Mouse (Mus musculus) adrenal gland, postnatal 14 days (tissue): ENCODE data around the gene Def8. TPM values are rescaled to one million over a fixed set of nuclear protein-coding genes. Genes with fewer than 3 reads are reported as not detected.

Experiments
- DNase-seq: peaks from one replicate; pipeline ENCODE4 v3.0.0; 2021; ENCODE audit warnings: mixed read lengths
- long read RNA-seq, 2 experiments: library from polyadenylated mRNA; stranded (forward); transcript quantifications; one replicate each; pipeline ENCODE4 v2.0.0; 2021
- total RNA-seq: library from RNA; stranded (reverse); gene quantifications from 2 replicates; pipeline ENCODE4 v1.2.3, GENCODE M21; 2021

Def8 gene
- total RNA-seq = 26.7 and 28.5 TPM in 2 replicates
- long read RNA-seq, experiment 1, transcript Def8-202 (12 exons, 3,127 nt) = major isoform, 33 of 50 reads
- long read RNA-seq, experiment 1, partial matches to known transcripts = 6 of 50 reads
- long read RNA-seq, experiment 1, other reads (novel, unspliced or antisense) = 7 of 50 reads
- long read RNA-seq, experiment 2, transcript Def8-202 (12 exons, 3,127 nt) = major isoform, 10 of 21 reads
- long read RNA-seq, experiment 2, partial matches to known transcripts = 4 of 21 reads
- long read RNA-seq, experiment 2, other reads (novel, unspliced or antisense) = 4 of 21 reads

- DNase-seq = no peak
Measured at GRCm38 (mm10) chr8:123423441-123423840, at the start of gene Def8. TSS of gene Def8 (plus strand) at chr8:123423527.

GRCm38 (mm10) chr8:123374239-123374578 is 49.1 kb upstream of the Def8 start:
- DNase-seq = peak; percentile 98

- no peak for DNase-seq
Measured at GRCm38 (mm10) chr8:123375701-123376100, 47.6 kb upstream of the Def8 start.

- no peak for DNase-seq
Measured at GRCm38 (mm10) chr8:123376106-123376505, 47.2 kb upstream of the Def8 start.

- DNase-seq = no peak
Measured at GRCm38 (mm10) chr8:123381711-123382110, 41.6 kb upstream of the Def8 start.

GRCm38 (mm10) chr8:123382516-123382915 is 40.8 kb upstream of the Def8 start:
- DNase-seq = no peak

- DNase-seq = peak; percentile 71
Measured at GRCm38 (mm10) chr8:123384883-123385540, 38.3 kb upstream of the Def8 start.

GRCm38 (mm10) chr8:123387041-123387440 is 36.3 kb upstream of the Def8 start:
- peak; percentile 62 for DNase-seq

GRCm38 (mm10) chr8:123387801-123388200 is 35.5 kb upstream of the Def8 start:
- no peak for DNase-seq

GRCm38 (mm10) chr8:123389026-123389425 is 34.3 kb upstream of the Def8 start:
- DNase-seq = no peak

GRCm38 (mm10) chr8:123398308-123398707 is 25.0 kb upstream of the Def8 start:
- no peak for DNase-seq

GRCm38 (mm10) chr8:123401936-123402335 is 21.4 kb upstream of the Def8 start:
- DNase-seq = no peak

- no peak for DNase-seq
Measured at GRCm38 (mm10) chr8:123402730-123403326, 20.5 kb upstream of the Def8 start.

GRCm38 (mm10) chr8:123404521-123404920 is 18.8 kb upstream of the Def8 start:
- no peak for DNase-seq

GRCm38 (mm10) chr8:123406786-123407185 is 16.5 kb upstream of the Def8 start, which contains the start of gene Mc1r:
TSS of gene Mc1r (plus strand) at chr8:123407107.
- peak; percentile 83 for DNase-seq

- DNase-seq = no peak
Measured at GRCm38 (mm10) chr8:123407612-123408011, 15.7 kb upstream of the Def8 start.

- DNase-seq = peak; percentile 82
Measured at GRCm38 (mm10) chr8:123408586-123409544, 14.5 kb upstream of the Def8 start.

GRCm38 (mm10) chr8:123410049-123410587 is 13.2 kb upstream of the Def8 start:
- peak; percentile 78 for DNase-seq

GRCm38 (mm10) chr8:123410788-123411187 is 12.5 kb upstream of the Def8 start:
- no peak for DNase-seq

- DNase-seq = peak; percentile 71
Measured at GRCm38 (mm10) chr8:123411246-123411645, 12.1 kb upstream of the Def8 start, which contains the start of gene Tubb3. TSS of gene Tubb3 (plus strand) at chr8:123411424.

GRCm38 (mm10) chr8:123411781-123412327 is 11.5 kb upstream of the Def8 start:
- no peak for DNase-seq
